Mouse (Mus musculus): ENCODE results near the gene Aqp3.

GRCm38 (mm10) chr4:41136454-41136805, 38.4 kb upstream of the Aqp3 start:
- TF ChIP-seq CTCF (IDR thresholded peaks at IDR 0.05; ENCODE audit: control insufficient read depth, insufficient read depth, low read length) (no peak), POLR2A (IDR thresholded peaks at IDR 0.05; ENCODE audit: borderline replicate concordance, control insufficient read depth, low read depth, low read length) (no peak)
